Mouse (Mus musculus) megakaryocyte-erythroid progenitor cell, adult 5 weeks (primary cell): ENCODE measurements around the gene Ccnc. TPM values are rescaled to one million over a fixed set of nuclear protein-coding genes. Genes with fewer than 3 reads are reported as not detected.

Experiments
- polyA plus RNA-seq: library from polyadenylated mRNA; stranded (reverse); fragments of >175 nt; gene quantifications from 2 replicates; pipeline ENCODE4 v1.2.3, GENCODE M21; 2012

Gene Ccnc
- 0.39 and 0.80 TPM in 2 replicates for polyA plus RNA-seq

DNA sequence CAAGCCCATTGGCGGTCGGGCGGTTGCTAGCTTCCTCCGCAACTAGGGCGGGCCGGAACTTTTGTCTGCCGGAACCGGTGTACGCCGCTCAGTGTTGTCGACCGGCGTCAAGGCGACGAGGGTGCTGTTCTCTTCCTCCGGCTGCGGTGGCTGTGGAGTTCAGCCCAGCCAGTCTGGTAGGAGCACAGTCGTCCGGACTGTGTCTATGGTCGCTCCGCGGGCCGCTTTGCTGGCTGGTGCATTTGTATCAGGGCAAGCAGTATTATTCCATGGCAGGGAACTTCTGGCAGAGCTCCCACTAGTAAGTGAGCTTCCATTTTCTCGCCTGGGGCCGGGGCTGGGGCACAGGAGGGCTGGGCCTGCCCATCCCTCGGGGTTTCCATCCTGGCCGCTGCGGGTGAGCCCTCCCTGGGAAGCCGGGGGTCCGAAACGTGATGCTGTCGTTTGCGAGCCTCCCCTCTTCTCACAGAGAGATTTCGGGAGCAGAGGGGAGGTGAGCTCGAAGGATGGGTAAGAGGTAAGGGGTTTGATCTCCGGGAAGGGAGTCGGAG is at the start of gene Ccnc:
TSS of gene Ccnc (plus strand) at position 87 of the 551 bp plus-strand sequence.

DNA sequence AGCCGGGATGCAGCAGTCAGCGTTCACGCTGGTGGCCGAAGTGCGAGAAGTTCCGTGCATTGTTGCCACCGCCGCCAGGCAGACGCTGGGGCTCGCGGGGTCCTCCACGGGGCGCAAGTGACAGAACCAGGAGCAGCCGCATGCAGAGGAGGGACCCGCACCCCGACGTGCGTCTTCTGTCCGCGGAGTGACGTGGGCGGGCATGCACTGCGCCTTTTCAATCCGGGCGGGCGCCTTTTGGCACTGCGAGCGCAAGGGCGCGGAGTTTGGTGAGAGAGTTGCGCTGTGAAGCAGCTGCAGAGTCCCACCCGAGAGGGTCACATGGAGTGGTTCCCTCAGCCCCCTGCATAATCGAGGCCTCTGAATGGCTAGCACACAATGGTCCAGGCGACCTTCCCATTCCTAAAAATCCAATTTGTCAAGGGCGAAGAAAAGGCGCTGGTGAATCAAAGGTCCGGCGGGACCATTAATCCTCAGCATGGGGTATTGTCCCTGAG is 41.9 kb upstream of the Ccnc start, which contains the start of gene Prdm13:
TSS of gene Prdm13 (minus strand) at position 369 of the 497 bp plus-strand sequence.

DNA sequence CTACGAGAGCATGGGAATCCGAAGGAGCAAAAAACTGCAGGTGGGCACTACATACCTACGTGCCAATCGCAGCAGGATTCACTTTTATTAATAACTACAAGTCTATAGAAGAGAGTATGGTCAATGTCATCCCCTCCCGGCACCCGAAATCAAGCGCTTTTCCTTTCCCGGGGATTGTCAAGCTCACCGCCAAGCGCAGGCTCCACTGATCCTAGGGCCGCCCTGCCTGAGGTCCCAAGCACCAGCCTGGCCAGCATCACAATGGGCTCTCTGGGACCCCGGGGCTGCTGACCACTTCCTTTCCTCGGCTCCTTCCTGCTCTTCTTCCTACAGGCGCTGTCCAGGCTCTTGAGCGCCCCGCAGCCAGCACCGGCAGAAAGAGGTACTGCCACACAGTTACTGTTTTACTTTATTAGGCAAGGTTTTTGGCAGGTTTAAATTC is 39.4 kb downstream of the Ccnc start, which contains the start of the genes Usp45 and Tstd3:
TSS of gene Usp45 (plus strand) at position 294 of the 442 bp plus-strand sequence.
TSS of gene Tstd3 (minus strand) at position 350 of the 442 bp plus-strand sequence.

Other genes starting within 250 kb of the Ccnc start
- gene Prdm13, start 41.7 kb upstream of the Ccnc start, polyA plus RNA-seq, result 0.03 and 0.07 TPM in 2 replicates
- gene Usp45, start 39.5 kb downstream of the Ccnc start, polyA plus RNA-seq, result 1.6 and 2.0 TPM in 2 replicates
- 0.81 and 1.8 TPM in 2 replicates for gene Tstd3, start 39.5 kb downstream of the Ccnc start, polyA plus RNA-seq
- gene Pnisr, start 119.9 kb downstream of the Ccnc start, polyA plus RNA-seq, result 40.5 and 53.7 TPM in 2 replicates
- gene Coq3, start 152.0 kb downstream of the Ccnc start, polyA plus RNA-seq, result 2.0 and 2.5 TPM in 2 replicates
- 0.04 TPM in 1 of 2 replicates, not detected in the other for gene Faxc, start 203.6 kb downstream of the Ccnc start, polyA plus RNA-seq